Mouse (Mus musculus): Measurements from ENCODE around the gene Cd99l2. TPM values are rescaled to one million over a fixed set of nuclear protein-coding genes. Genes with fewer than 3 reads are reported as not detected.
A peak's percentile ranks its signal among the peaks of the same experiment; 100 is the strongest.
"Not testable (repeated sequence)": the region's sequence is repeated elsewhere in the genome, so short reads cannot be mapped to it uniquely, and the experiment has no call there.

Cd99l2 gene
- 10.7 and 11.2 TPM in 2 replicates for polyA plus RNA-seq (2015; fragmentation: Nextera tagmentation; extraction: Ambion mirVana)

- peak; percentile 86 for DNase-seq (ENCODE audit: low spot score)
These were observed at the start of gene Cd99l2 for GRCm38 (mm10) chrX:71492634-71493278. Cd99l2 (minus strand) TSS chrX:71492849.

- DNase-seq (ENCODE audit: low spot score) = no peak
These were observed 48.3 kb upstream of the Cd99l2 start for GRCm38 (mm10) chrX:71540821-71541510.

- DNase-seq (ENCODE audit: low spot score) = no peak
These were observed 45.1 kb upstream of the Cd99l2 start for GRCm38 (mm10) chrX:71537791-71538190.

GRCm38 (mm10) chrX:71534102-71534501 lies 41.5 kb upstream of the Cd99l2 start:
- DNase-seq (ENCODE audit: low spot score) = no peak

GRCm38 (mm10) chrX:71532635-71533034 lies 40.0 kb upstream of the Cd99l2 start:
- no peak for DNase-seq (ENCODE audit: low spot score)

- DNase-seq (ENCODE audit: low spot score) = no peak
These were observed 36.0 kb upstream of the Cd99l2 start for GRCm38 (mm10) chrX:71528646-71529045.

GRCm38 (mm10) chrX:71528150-71528549 lies 35.5 kb upstream of the Cd99l2 start:
- no peak for DNase-seq (ENCODE audit: low spot score)

GRCm38 (mm10) chrX:71527461-71527860 lies 34.8 kb upstream of the Cd99l2 start:
- DNase-seq (ENCODE audit: low spot score) = no peak

GRCm38 (mm10) chrX:71525593-71526299 lies 33.1 kb upstream of the Cd99l2 start:
- DNase-seq (ENCODE audit: low spot score) = no peak

- DNase-seq (ENCODE audit: low spot score) = no peak
These were observed 31.7 kb upstream of the Cd99l2 start for GRCm38 (mm10) chrX:71524310-71524709.

GRCm38 (mm10) chrX:71522889-71523288 lies 30.2 kb upstream of the Cd99l2 start:
- DNase-seq (ENCODE audit: low spot score) = no peak

GRCm38 (mm10) chrX:71519252-71519651 lies 26.6 kb upstream of the Cd99l2 start:
- no peak for DNase-seq (ENCODE audit: low spot score)

GRCm38 (mm10) chrX:71506591-71506990 lies 13.9 kb upstream of the Cd99l2 start:
- not testable (repeated sequence) for DNase-seq (ENCODE audit: low spot score)

GRCm38 (mm10) chrX:71493279-71493656 lies 619 bp upstream of the Cd99l2 start:
- peak; percentile 18 for DNase-seq (ENCODE audit: low spot score)

- no peak for DNase-seq (ENCODE audit: low spot score)
These were observed 567 bp downstream of the Cd99l2 start for GRCm38 (mm10) chrX:71491931-71492633.

GRCm38 (mm10) chrX:71489353-71489752 lies 3.3 kb downstream of the Cd99l2 start:
- no peak for DNase-seq (ENCODE audit: low spot score)

GRCm38 (mm10) chrX:71482244-71482643 lies 10.4 kb downstream of the Cd99l2 start:
- no peak for DNase-seq (ENCODE audit: low spot score)

- DNase-seq (ENCODE audit: low spot score) = no peak
These were observed 16.7 kb downstream of the Cd99l2 start for GRCm38 (mm10) chrX:71475992-71476391.

GRCm38 (mm10) chrX:71475497-71475896 lies 17.2 kb downstream of the Cd99l2 start:
- no peak for DNase-seq (ENCODE audit: low spot score)

- DNase-seq (ENCODE audit: low spot score) = no peak
These were observed 17.6 kb downstream of the Cd99l2 start for GRCm38 (mm10) chrX:71475084-71475483.

- DNase-seq (ENCODE audit: low spot score) = no peak
These were observed 18.2 kb downstream of the Cd99l2 start for GRCm38 (mm10) chrX:71474296-71474956.
